Mouse (Mus musculus): ENCODE measurements around the gene Nebl. TPM values are rescaled to one million over a fixed set of nuclear protein-coding genes. Genes with fewer than 3 reads are reported as not detected.

Nebl gene
- polyA plus RNA-seq, 1 experiment from 2014 or later, result 6.3 TPM

GRCm38 (mm10) chr2:17723268-17724019, 7.8 kb downstream of the Nebl start:
- 79% methylated on average over 12 of the region's 12 CpGs for WGBS
- DNase-seq (ENCODE audit: low spot score), result no peak
- Histone ChIP-seq H3K9me3 (no peaks in the 10 kb centered on the region), H3K27me3 (ENCODE audit: insufficient read depth, poor library complexity, severe bottlenecking) (peaks cover 7% of the 10 kb centered on the region), H3K27ac (no peak overlapping the region), H3K36me3 (no peaks in the 10 kb centered on the region), H3K4me3 (no peak overlapping the region), H3K4me1 (replicated peaks) (0 out of 2 replicates have a peak, but pooled peaks cover 7% of the 10 kb centered on the region)

- H3K27ac ChIP-seq, result no peak overlapping the region
- H3K27me3 ChIP-seq (ENCODE audit: insufficient read depth, poor library complexity, severe bottlenecking), result no peaks in the 10 kb centered on the region
- H3K4me3 ChIP-seq, result no peak overlapping the region
- DNase-seq (ENCODE audit: low spot score), result no peak
- WGBS, result 81% methylated on average over 6 of the region's 6 CpGs
- 0 out of 2 replicates have a peak, but pooled peaks cover 3% of the 10 kb centered on the region for H3K9me3 ChIP-seq
- peaks cover 7% of the 10 kb centered on the region; the same call in 1 of the 2 replicates for H3K4me1 ChIP-seq (replicated peaks)
- peaks cover 3% of the 10 kb centered on the region; the same call in 1 of the 2 replicates for H3K36me3 ChIP-seq
Observed at GRCm38 (mm10) chr2:17721177-17721715, 10.0 kb downstream of the Nebl start.

DNA sequence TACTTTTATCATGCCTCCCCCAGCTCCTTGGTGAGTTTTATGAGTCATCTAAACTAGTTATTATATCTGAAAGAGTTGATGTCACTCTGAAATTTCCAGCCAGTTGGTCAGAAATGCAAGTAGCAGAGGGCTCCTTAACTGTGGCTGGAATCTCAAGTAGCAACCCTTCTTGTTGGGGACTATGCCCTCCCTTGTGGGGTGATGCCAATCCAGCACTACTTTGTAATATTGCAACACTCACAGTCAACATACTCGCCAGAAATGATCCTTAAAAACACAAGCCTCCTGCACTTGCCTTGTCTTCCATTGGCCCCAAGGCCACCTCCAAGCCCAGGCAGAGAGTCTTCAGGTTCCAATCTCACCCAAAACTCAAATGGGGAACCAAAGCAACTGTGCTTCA, 13.0 kb downstream of the Nebl start:
- Histone ChIP-seq H3K27me3 (ENCODE audit: insufficient read depth, poor library complexity, severe bottlenecking) (no peaks in the 10 kb centered on the region), H3K27ac (no peak overlapping the region), H3K36me3 (peaks cover 8% of the 10 kb centered on the region; the same call in 1 of the 2 replicates), H3K4me1 (replicated peaks) (peaks cover 9% of the 10 kb centered on the region; the same call in 1 of the 2 replicates), H3K9me3 (peaks cover 8% of the 10 kb centered on the region; the same call in 1 of the 2 replicates), H3K4me3 (no peak overlapping the region)
- DNase-seq (ENCODE audit: low spot score), result no peak
- WGBS, result 74% methylated on average over 1 of the region's 1 CpGs

- DNase-seq (ENCODE audit: low spot score), result no peak
- Histone ChIP-seq H3K4me3 (no peak overlapping the region), H3K36me3 (peaks cover 8% of the 10 kb centered on the region; the same call in 1 of the 2 replicates), H3K27ac (no peak overlapping the region), H3K4me1 (replicated peaks) (peaks cover 9% of the 10 kb centered on the region; the same call in 1 of the 2 replicates), H3K9me3 (peaks cover 8% of the 10 kb centered on the region; the same call in 1 of the 2 replicates), H3K27me3 (ENCODE audit: insufficient read depth, poor library complexity, severe bottlenecking) (no peaks in the 10 kb centered on the region)
- WGBS, result 63% methylated on average over 2 of the region's 2 CpGs
Observed at GRCm38 (mm10) chr2:17717200-17717599, 14.1 kb downstream of the Nebl start.

DNA sequence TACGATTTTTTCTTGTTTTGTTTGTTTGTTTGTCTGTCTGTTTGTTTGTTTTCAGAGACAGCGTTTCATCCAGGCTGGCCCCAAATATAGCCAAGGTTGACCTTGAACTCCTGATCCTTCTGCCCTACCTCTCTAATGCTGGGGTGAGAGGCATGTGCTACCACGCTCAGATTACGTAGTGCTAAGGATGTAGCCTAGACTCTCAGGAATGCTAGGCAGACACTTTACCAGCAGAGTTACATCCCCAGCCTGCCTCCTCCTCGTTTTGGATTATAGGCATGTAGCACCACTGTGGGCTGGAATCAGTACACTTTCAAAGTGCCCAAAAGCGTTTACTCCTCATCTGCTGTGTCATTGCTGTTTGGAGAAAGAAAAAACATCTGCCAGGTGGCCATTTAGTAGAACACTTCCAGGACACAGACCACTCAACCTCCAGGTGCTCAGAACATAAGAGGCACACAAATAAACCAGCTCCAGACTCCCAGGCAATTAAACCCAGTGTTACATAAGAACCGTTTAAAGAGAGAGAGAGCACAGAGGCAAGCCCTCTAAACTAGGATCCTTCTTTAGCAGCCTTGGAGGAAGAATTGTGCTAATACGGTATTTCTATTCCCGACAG, 16.0 kb downstream of the Nebl start:
- Histone ChIP-seq H3K9me3 (peaks cover 14% of the 10 kb centered on the region), H3K4me3 (no peak overlapping the region), H3K4me1 (replicated peaks) (peaks cover 9% of the 10 kb centered on the region; the same call in 1 of the 2 replicates), H3K36me3 (peaks cover 16% of the 10 kb centered on the region; the same call in 1 of the 2 replicates), H3K27me3 (ENCODE audit: insufficient read depth, poor library complexity, severe bottlenecking) (no peaks in the 10 kb centered on the region), H3K27ac (no peak overlapping the region)
- 86% methylated on average over 9 of the region's 9 CpGs for WGBS
- DNase-seq (ENCODE audit: low spot score), result no peak

DNA sequence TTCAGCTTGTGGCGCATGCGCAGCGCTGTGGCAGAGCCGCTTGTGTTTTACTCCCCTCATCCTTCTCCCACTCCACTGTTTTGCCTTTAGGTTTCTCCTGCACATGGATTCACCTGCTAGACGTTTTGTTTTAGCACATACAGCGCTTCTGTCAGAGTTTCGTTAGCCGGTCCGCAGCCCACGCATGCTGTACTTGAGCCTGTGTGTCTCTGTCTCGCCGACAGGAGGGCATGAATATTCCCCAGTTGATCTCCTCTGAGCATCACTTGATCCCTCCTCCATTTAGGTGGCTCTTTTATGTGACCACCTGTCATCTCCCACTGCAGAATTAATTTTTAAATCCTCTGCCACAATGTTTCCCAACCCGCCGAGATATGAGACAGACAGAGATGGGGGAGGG, 16.6 kb downstream of the Nebl start:
- Histone ChIP-seq H3K9me3 (peaks cover 14% of the 10 kb centered on the region), H3K36me3 (peaks cover 16% of the 10 kb centered on the region; the same call in 1 of the 2 replicates), H3K4me3 (no peak overlapping the region), H3K27me3 (ENCODE audit: insufficient read depth, poor library complexity, severe bottlenecking) (no peaks in the 10 kb centered on the region), H3K27ac (no peak overlapping the region), H3K4me1 (replicated peaks) (peaks cover 9% of the 10 kb centered on the region; the same call in 1 of the 2 replicates)
- 84% methylated on average over 14 of the region's 14 CpGs for whole genome bisulfite sequencing
- DNase-seq (ENCODE audit: low spot score), result no peak

DNA sequence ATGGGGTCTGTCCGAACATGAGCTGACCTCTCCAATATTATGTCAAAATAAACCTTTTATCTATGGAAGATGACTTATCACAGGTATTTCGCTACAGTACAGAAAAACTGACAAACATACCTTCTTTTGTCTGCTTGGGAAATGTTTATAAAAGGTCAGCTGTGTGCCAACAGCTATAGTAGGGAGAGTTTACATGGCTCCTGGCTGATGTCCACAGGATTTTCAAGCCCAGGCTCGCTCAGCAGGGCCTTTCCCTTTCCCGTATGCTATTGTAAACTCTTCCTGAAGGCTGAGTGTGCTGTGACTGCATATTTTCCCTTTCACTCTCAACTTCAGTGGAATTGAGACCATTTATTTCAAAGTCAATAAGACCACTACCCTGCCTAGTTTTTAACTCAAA, 17.1 kb downstream of the Nebl start:
- no peak for DNase-seq (ENCODE audit: low spot score)
- H3K9me3 ChIP-seq, result peaks cover 14% of the 10 kb centered on the region
- 65% methylated on average over 4 of the region's 4 CpGs for WGBS

DNA sequence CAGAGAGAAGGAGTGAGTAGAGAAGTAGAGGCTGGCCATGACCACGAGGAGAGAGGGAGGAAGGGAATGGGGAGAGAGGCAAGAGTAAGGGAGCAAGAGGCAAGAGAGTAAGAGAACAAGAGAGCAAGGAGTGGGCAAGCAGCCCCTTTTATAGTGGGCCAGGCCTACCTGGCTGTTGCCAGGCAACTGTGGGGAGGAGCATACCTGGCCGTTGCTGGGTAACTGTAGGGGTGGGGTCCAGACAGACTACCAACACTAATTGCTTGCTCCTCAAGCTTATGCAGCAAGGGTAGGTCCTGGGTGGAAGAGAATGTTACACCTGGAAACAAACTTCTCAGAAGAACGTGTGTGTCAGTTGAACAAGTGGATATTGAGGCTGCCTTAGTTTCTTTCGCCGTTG, 20.0 kb downstream of the Nebl start:
- Histone ChIP-seq H3K27ac (no peak overlapping the region), H3K36me3 (peaks cover 12% of the 10 kb centered on the region; the same call in 1 of the 2 replicates), H3K27me3 (ENCODE audit: insufficient read depth, poor library complexity, severe bottlenecking) (no peaks in the 10 kb centered on the region), H3K4me3 (no peak overlapping the region), H3K4me1 (replicated peaks) (0 out of 2 replicates have a peak, but pooled peaks cover 4% of the 10 kb centered on the region), H3K9me3 (peaks cover 10% of the 10 kb centered on the region)
- no peak for DNase-seq (ENCODE audit: low spot score)
- WGBS, result 81% methylated on average over 5 of the region's 5 CpGs

More for the DNA sequence above, 17.1 kb downstream of the Nebl start:
- Histone ChIP-seq H3K27ac (no peak overlapping the region), H3K36me3 (peaks cover 16% of the 10 kb centered on the region; the same call in 1 of the 2 replicates), H3K4me3 (no peak overlapping the region), H3K4me1 (replicated peaks) (peaks cover 9% of the 10 kb centered on the region; the same call in 1 of the 2 replicates), H3K27me3 (ENCODE audit: insufficient read depth, poor library complexity, severe bottlenecking) (no peaks in the 10 kb centered on the region)

- WGBS, result 78% methylated on average over 2 of the region's 2 CpGs
- Histone ChIP-seq H3K27ac (no peak overlapping the region), H3K36me3 (peaks cover 8% of the 10 kb centered on the region; the same call in 1 of the 2 replicates), H3K4me1 (replicated peaks) (0 out of 2 replicates have a peak, but pooled peaks cover 6% of the 10 kb centered on the region), H3K9me3 (peaks cover 5% of the 10 kb centered on the region; the same call in 1 of the 2 replicates), H3K4me3 (no peak overlapping the region), H3K27me3 (ENCODE audit: insufficient read depth, poor library complexity, severe bottlenecking) (no peaks in the 10 kb centered on the region)
- DNase-seq (ENCODE audit: low spot score), result no peak
Observed at GRCm38 (mm10) chr2:17710083-17710482, 21.2 kb downstream of the Nebl start.

DNA sequence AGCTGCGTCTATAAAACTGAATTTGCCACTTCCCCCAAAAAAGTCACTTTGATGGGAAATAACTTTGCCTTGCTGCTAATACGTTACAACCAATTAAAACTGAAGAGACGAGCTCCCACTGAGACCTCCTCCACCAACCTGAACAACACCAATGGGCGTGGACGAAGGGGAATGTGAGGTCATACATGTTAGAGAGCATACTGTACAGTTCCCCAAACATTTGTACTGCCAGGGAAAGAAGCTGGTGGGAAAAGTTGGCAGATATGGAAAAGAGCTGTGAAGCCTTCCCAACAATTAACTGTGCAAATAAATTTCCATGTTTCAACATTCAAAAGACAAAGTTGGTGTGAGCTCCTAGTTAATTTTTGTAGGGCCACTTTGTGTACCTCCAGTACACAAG, 25.3 kb downstream of the Nebl start:
- H3K9me3 ChIP-seq, result no peaks in the 10 kb centered on the region
- no peak for DNase-seq (ENCODE audit: low spot score)
- 85% methylated on average over 5 of the region's 5 CpGs for WGBS
- H3K4me1 ChIP-seq (replicated peaks), result peaks cover 41% of the 10 kb centered on the region
- 0 out of 2 replicates have a peak, but pooled peaks cover 1% of the 10 kb centered on the region for H3K36me3 ChIP-seq
- no peak overlapping the region for H3K27ac ChIP-seq
- no peak overlapping the region for H3K4me3 ChIP-seq
- H3K27me3 ChIP-seq (ENCODE audit: insufficient read depth, poor library complexity, severe bottlenecking), result no peaks in the 10 kb centered on the region

DNA sequence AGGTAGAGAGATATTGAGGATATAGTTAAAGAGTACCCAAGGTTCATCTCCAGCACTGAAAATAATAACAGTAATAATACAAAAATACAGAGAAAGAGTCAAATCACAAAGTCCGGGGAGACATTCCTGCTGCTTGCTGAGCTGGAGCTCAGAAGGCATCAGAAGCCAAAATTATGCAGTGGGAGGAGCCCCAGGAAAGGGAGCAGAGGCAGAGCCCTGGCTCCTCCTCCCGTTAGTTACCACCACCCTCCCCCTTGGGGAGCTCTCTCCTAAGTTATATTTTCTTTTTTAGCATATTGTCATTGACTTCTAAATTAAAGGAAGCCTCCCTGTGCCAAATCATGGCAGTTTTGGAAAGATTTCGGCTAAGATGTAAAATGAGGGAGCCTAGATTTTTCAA, 25.8 kb downstream of the Nebl start:
- Histone ChIP-seq H3K27me3 (ENCODE audit: insufficient read depth, poor library complexity, severe bottlenecking) (no peaks in the 10 kb centered on the region), H3K36me3 (no peaks in the 10 kb centered on the region), H3K9me3 (no peaks in the 10 kb centered on the region), H3K4me1 (replicated peaks) (peaks cover 46% of the 10 kb centered on the region), H3K4me3 (no peak overlapping the region), H3K27ac (no peak overlapping the region)
- 62% methylated on average over 3 of the region's 3 CpGs for WGBS
- DNase-seq (ENCODE audit: low spot score), result no peak

DNA sequence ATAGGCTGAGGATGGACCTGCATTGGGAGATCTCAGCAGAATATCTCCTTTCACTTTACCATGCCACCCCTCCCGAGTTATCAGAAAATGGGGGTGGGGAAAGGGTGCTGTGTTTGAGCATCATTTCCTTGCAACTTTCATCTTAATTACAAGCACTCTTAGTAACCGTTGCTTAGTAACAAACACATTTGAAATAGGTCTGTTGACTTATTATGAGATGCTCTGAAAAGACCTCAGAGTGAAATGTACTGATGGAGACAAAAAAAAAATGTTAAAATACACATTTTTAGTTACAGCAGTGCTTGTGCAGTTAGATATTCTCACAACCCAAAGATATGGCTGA, 28.1 kb downstream of the Nebl start:
- Histone ChIP-seq H3K27ac (peak overlapping the region; percentile 62; the same call in 1 of the 2 replicates), H3K4me1 (replicated peaks) (peaks cover 68% of the 10 kb centered on the region), H3K4me3 (no peak overlapping the region), H3K9me3 (no peaks in the 10 kb centered on the region), H3K36me3 (no peaks in the 10 kb centered on the region), H3K27me3 (ENCODE audit: insufficient read depth, poor library complexity, severe bottlenecking) (no peaks in the 10 kb centered on the region)
- WGBS, result 74% methylated on average over 2 of the region's 2 CpGs
- no peak for DNase-seq (ENCODE audit: low spot score)
